Mouse (Mus musculus) cerebellum, adult 2 months (tissue): Measurements from ENCODE around the gene St6galnac5.

Experiments used
- CTCF ChIP-seq: fragments of 200-500 bp; IDR thresholded peaks from 2 replicates; pipeline ENCODE4 v1.5.1; 2011; ENCODE audit warnings: low read depth, mild to moderate bottlenecking, control low read depth, low read length, moderate library complexity, borderline replicate concordance; ENCODE audit not compliant: insufficient read depth
- POLR2A ChIP-seq: fragments of 200-500 bp; IDR thresholded peaks from 2 replicates; pipeline ENCODE4 v1.6.1; 2011; ENCODE audit warnings: low read length, control low read depth, borderline replicate concordance; ENCODE audit not compliant: insufficient read depth

DNA sequence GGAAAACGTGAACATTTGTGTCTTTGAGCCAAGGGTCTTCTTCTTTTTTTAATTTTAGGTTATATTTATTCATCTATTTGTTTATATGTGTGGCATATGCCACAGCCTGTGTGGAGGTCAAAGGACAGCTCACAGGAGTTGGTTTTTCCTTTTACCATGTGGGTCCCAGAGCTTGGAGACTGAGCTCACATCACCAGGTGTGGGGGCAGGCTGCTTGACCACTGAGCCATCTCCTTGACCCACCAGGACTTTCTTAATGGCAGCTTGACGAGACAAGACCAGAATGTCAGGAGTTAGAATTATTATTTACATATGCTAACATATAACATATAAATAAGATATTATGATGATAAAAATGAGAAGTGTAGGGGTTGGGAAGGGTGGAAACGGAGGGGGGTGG lies 85.9 kb downstream of the St6galnac5 start:
- TF ChIP-seq CTCF (no peak), POLR2A (no peak)
